Mouse (Mus musculus): ENCODE data around the gene Zfp148.

DNA sequence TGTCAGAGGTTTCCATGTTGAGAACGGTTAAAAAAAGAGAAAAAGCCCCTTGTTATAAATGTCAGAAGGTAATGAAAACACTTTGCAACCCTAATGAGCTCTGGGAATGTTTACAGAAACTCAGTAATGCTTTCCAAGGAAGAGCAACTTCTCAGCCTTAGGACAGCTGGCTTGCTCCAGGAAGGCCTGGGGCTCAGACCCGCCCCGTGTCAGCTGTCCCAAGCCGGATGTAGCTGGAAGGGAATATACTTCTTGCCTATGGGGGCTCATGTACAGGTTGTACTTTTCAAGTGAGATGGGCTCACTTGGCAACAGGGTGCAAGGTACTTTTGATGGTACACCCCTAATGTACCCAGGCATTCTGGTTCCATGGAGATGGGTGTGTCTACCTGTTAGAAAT is 164.9 kb downstream of the Zfp148 start:
- TF ChIP-seq POLR2A (IDR thresholded peaks at IDR 0.05; ENCODE audit: low read depth, low read length) (no peak), CTCF (IDR thresholded peaks at IDR 0.05; ENCODE audit: borderline replicate concordance, insufficient read depth, low read length) (no peak)

Data from embryonic fibroblast, embryonic 13.5 days (primary cell).